Mouse (Mus musculus) ES-E14 (cell line): ENCODE measurements at regions not wholly inside any gene's neighbourhood (a gene's known extent, or its start where the extent isn't known, plus 50 kb on each side); places are given as distances from the start of the nearest gene placed in this dataset.

Experiments
- HCFC1 ChIP-seq: IDR thresholded peaks from 2 replicates; pipeline ENCODE4 v1.6.1; 2012; ENCODE audit warnings: low read length, inconsistent platforms, borderline replicate concordance; ENCODE audit not compliant: insufficient read depth
- MAFK ChIP-seq: IDR thresholded peaks from 2 replicates; pipeline ENCODE4 v1.6.1; 2014; ENCODE audit warnings: mild to moderate bottlenecking, low read depth, low read length, inconsistent platforms; ENCODE audit not compliant: insufficient read depth
- ZC3H11A ChIP-seq: IDR thresholded peaks from 2 replicates; pipeline ENCODE4 v1.6.1; 2012; ENCODE audit warnings: low read depth, mild to moderate bottlenecking, inconsistent platforms, low read length, borderline replicate concordance

- TF ChIP-seq MAFK (no peak), ZC3H11A (no peak), HCFC1 (no peak)
Measured at GRCm38 (mm10) chr10:19529655-19530054, 62.1 kb upstream of the Ifngr1 start.
